Mouse (Mus musculus) Patski (cell line): ENCODE data around the gene Wdr46. TPM values are rescaled to one million over a fixed set of nuclear protein-coding genes. Genes with fewer than 3 reads are reported as not detected.
A peak's percentile ranks its signal among the peaks of the same experiment; 100 is the strongest.
"Not testable (repeated sequence)": the region's sequence is repeated elsewhere in the genome, so short reads cannot be mapped to it uniquely, and the experiment has no call there.

Experiments used
- ATAC-seq: fragments of 100-300 bp; one replicate; pipeline ENCODE4 v1.8.0; 2021
- CTCF ChIA-PET: fragments of 350-600 bp; sonication (Branson Sonifier 250); formaldehyde crosslinking; loops from one replicate; lab custom pipeline; 2022; ENCODE audit warnings: inconsistent platforms; lab: Charles Lee
- POLR2A ChIA-PET: fragments of 350-600 bp; sonication (Branson Sonifier 250); formaldehyde crosslinking; loops from one replicate; lab custom pipeline; 2022; ENCODE audit warnings: antibody characterized with exemption, inconsistent platforms; lab: Charles Lee
- DNase-seq: peaks from one replicate; pipeline ENCODE4 v3.0.0-alpha.2; 2011; ENCODE audit warnings: low read depth, low spot score
- H3K27me3 ChIP-seq: fragments of 371-371 bp; one replicate; pipeline ENCODE4 v1.5.1; 2021
- CTCF ChIP-seq: fragments of 100-300 bp; IDR thresholded peaks from one replicate; pipeline ENCODE4 v1.5.1; 2021
- in situ Hi-C: fragments of 300-500 bp; cut with MboI; formaldehyde crosslinking; loops from 3 replicates; pipeline ENCODE4 v1.11.1; 2018; ENCODE audit warnings: low pct_unique_long_range_greater_than_20kb, mixed read lengths
- polyA plus RNA-seq: library from polyadenylated mRNA; unstranded; gene quantifications from one replicate; pipeline ENCODE4 v1.2.3, GENCODE M21; 2021

Gene Wdr46
- polyA plus RNA-seq, 1 experiment from 2014 or later: 35.8 TPM

DNA sequence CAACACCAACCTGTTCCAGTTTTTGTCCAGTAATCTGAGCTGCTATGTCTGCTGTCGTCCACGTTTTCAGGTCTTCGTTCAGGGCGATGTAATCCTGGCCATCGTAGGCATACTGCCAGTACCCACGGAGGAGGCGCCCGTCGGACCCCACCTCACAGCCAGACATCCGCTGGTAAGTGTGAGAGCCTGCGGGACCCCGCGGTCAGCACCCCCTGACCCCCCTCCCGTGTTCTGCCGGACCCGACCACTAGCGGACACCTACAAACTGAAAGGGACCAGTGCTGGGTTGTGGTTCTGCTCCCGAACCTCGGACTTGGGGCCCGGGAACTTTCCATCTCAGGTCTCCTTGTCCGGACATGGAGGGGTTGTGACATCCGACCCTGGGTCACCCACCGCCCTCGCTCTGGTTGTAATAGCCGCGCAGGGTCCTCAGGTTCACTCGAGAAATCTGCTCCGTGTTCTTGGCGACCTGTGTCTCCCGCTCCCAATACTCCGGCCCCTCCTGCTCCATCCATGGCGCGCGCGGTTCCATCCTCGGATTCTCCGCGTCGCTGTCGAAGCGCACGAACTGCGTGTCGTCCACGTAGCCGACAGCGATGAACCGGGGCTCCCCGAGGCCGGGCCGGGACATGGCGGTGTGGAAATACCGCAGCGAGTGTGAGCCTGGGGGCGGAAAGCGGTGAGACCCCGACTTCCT lies 37.5 kb downstream of the Wdr46 start:
- ChIA-PET POLR2A (no interaction called here), CTCF (interaction anchor here (1.0 kb wide), 1 partner anchor 14 kb away, joined by 3 read pairs; no protein-coding TSS in a partner anchor)
- peaks cover 9% of the 10 kb centered on the region for H3K27me3 ChIP-seq
- TF ChIP-seq CTCF: no peak
- DNase-seq: no peak
- ATAC-seq: no peak
- in situ Hi-C loops: no loop called here

DNA sequence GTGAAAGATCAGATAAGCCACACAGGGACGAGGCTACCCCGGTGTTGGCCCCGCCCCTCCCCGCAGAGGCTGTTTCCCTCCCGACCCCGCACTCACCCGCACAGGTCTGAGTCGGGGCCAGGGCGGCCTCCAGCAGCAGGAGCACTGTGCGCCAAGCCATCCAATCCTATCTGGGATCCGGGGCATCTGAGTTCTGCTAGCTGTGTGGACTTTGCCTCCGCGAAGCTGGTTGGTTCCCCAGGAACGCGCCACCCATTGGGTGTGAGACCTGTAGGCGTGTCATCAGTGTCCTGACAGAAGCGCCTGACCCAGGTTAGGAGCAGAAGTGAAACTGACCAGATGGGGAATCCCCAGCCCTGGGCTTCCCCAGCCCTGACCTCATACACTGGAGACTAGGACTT lies 38.2 kb downstream of the Wdr46 start:
- in situ Hi-C loops: no loop called here
- ATAC-seq (peak; percentile 69), DNase-seq (no peak)
- peaks cover 10% of the 10 kb centered on the region for H3K27me3 ChIP-seq
- POLR2A ChIA-PET: no interaction called here
- CTCF ChIA-PET: interaction anchor here (1.0 kb wide), 1 partner anchor 14 kb away, joined by 3 read pairs; no protein-coding TSS in a partner anchor
- TF ChIP-seq CTCF: no peak

DNA sequence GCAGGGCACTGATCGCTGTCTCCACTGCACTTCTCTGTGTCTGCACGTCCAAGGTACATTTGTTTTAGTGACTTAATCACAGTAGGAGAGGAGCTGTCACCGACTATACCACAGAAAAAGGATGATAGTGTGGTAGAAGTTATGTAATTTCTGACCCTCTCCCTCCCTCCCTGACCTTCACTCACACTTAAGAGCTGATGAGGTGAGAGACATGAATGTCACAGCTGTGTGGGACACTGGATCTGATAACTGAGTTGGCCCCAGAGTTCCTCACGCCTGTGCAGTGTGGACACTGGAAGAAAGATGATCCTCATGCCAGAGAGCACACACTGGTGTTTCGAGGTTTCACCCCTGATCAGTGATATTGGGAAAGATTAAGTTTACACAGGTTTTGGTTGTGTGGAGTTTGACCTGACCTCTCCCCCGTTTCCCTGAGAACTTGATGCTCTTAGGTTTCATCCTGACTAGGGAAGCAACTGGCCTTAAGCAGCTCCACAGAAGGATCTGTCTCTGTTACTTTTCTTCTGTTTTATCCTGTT lies 39.1 kb downstream of the Wdr46 start:
- DNase-seq: no peak
- H3K27me3 ChIP-seq: peaks cover 18% of the 10 kb centered on the region
- in situ Hi-C loops: no loop called here
- CTCF ChIA-PET: interaction anchor here (1.8 to 6.2 kb wide), 2 partner anchors 10 to 13 kb away, joined by 7 to 37 read pairs; no protein-coding TSS in a partner anchor
- POLR2A ChIA-PET: no interaction called here
- no peak for TF ChIP-seq CTCF
- ATAC-seq: no peak

DNA sequence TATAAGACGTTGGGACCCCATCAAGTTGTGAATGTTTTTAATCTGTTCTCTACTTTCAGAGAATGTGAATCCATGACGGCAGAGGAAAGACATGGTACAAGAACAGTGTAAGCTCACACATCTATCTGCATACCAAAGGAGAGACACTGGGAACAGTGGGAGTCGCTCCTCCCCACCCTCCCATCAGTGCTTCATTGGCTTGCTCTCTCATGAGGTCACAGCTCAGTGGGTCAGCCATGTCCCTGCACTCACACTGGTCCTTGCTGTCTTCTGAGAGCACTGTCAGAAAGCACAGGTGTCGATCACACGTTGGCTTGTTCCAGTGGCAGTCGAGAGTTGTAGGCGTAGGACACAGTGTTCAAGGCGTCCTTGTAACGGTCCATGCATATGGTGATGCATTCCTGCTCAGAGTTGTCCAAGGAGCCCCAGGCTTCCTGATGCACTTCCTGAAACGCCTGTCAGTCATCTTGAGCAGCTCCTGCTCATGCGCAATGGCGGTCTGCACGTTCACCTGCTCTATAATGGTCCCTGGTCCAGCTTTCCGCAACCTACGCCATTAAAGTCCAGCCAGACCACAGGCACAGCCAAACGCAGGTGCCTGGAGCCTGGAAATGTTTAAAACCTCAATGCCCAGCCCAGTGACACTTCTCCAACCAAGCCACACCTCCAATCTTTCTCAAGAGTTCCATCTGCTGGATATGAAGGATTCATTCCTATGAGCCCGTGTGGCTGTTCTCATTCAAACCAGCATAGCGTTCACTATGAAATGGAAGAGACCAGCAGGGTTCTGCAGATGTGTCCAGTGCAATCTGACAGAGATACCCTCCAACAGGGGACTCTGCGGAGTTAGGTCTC lies 39.9 kb downstream of the Wdr46 start:
- DNase-seq: no peak
- no peak for TF ChIP-seq CTCF
- peaks cover 18% of the 10 kb centered on the region for H3K27me3 ChIP-seq
- in situ Hi-C loops: no loop called here
- CTCF ChIA-PET: interaction anchor here (1.1 to 6.2 kb wide), 3 partner anchors 8 to 12 kb away, joined by 3 to 37 read pairs (median 7); no protein-coding TSS in a partner anchor
- no peak for ATAC-seq
- POLR2A ChIA-PET: no interaction called here

DNA sequence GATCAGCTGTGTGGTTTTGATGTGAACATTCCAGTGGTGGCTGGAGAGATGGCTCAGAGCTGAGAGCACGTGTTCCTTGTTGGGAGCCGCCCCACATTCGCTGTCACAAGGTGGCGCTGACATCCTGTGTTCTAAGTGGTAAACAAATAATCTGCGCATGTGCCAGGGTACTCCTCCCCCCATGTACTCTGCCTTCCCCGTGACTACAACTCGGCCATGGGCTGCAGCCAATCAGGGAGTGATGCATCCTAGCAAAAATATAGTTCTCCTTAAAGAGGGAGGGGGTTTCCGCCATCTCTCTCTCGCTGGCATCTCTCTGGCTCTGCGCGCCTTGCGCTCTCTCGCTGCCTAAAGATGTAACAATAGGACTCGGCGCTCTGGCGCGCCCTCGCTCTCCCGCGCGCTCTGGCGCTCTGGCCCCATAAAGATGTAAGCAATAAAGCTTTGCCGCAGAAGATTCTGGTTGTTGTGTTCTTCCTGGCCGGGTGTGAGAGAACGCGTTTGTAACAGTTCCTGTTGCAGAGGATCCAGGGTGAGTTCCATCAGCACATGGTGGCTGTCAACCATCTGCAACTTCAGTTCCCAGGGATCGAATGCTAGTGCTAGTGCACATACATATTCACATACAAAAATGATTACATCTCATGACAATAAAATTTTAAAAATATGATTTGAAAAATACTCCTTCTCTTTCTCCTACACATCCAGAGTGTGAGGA lies 40.9 kb downstream of the Wdr46 start:
- in situ Hi-C loops: not testable (repeated sequence)
- CTCF ChIA-PET: interaction anchor here (1.1 to 6.2 kb wide), 5 partner anchors 9 to 12 kb away, joined by 3 to 37 read pairs (median 15); no protein-coding TSS in a partner anchor

DNA sequence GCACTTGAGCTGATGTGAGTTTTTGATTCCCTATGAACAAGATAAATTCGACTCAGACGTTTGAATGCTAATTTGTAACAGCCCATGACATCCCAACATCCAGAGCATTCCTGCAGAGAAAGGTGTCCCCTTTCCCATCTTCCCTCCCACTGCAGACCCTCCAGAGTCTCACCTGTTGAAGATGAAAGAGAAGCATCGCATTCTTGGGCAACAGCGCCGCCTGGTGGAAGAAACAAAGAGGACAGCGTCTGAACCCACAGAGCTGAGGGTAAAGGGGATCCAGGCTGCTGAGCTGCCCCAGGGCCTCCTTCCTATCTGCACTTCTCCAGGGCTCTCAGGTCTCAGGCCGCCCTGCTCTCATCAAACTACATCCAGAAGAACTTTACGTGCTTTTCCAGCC lies 41.7 kb downstream of the Wdr46 start:
- POLR2A ChIA-PET, in situ Hi-C loops, ATAC-seq, DNase-seq: not testable (repeated sequence)
- CTCF ChIA-PET: interaction anchor here (0.9 to 6.2 kb wide), 5 partner anchors 10 to 23 kb away, joined by 3 to 37 read pairs (median 15); no protein-coding TSS in a partner anchor
- peak; percentile 79 for TF ChIP-seq CTCF
- peaks cover 25% of the 10 kb centered on the region for H3K27me3 ChIP-seq

More for the DNA sequence above, 40.9 kb downstream of the Wdr46 start:
- H3K27me3 ChIP-seq: peaks cover 23% of the 10 kb centered on the region
- POLR2A ChIA-PET, DNase-seq: not testable (repeated sequence)
- ATAC-seq: peak; percentile 65

DNA sequence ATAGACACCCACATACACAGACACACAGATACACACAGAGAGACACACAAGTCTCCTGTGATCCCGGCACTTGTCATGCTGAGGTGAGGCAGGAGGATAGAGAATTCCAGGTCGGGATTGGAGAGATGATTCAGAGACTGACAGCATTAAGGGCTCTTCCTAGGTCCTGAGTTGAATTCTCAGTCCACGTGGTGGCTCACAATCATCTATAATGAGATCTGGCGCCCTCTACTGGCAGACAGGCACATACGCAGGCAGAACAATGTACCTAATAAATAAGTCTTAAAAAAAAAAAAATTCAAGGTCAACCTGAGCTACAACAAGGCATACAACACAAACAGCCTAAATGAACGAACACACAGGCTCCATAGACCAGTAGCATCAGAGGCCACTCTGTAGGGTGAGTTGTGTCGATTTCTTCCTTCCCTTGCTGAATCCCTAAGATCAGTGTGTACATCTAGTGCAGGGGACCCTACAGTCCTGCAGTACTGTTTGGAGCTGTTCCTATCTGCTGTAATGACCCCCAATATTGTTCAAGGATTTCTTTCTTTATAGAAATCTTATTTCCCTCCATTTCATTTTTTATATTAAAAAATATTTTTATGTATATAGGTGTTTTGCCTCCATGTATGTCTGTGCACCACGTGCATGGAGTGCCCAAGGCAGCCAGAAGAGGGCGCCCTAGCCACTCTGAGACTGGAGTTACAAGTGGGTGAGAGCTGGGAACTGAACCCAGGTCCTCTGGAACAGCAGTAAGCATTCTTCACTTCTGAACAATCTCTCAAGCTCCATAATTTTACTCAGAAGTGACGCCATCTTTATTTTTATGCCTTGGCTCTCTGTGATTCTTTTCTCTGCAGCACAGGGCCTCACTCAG lies 51.6 kb downstream of the Wdr46 start:
- in situ Hi-C loops: no loop called here
- peak; percentile 79 for TF ChIP-seq CTCF
- POLR2A ChIA-PET: no interaction called here

DNA sequence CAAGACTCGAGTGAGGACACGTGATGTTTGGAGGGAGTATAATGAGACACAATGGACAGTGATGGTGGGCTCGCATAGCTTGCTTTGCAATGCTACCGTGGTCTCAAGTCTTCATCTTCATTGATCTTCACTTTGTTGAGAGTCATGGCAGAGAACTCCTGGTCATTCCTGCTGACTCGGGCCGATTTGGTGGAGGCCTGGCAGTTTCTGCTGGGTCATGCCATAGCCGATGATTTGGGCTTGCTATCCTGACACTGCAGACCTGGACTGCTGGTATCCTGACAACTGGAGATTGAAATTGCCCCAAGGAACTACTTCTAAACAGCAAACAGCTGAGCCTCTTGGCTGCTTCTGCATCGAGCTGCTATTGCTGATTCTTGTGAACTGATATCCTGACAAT lies 54.5 kb downstream of the Wdr46 start:
- peaks cover 7% of the 10 kb centered on the region for H3K27me3 ChIP-seq
- in situ Hi-C loops: no loop called here
- DNase-seq: no peak
- no peak for ATAC-seq
- ChIA-PET POLR2A (no interaction called here), CTCF (interaction anchor here (1.1 to 3.8 kb wide), 2 partner anchors 9 to 12 kb away, joined by 4 to 23 read pairs; no protein-coding TSS in a partner anchor)
- no peak for TF ChIP-seq CTCF

More for the DNA sequence above, 51.6 kb downstream of the Wdr46 start:
- H3K27me3 ChIP-seq: peaks cover 22% of the 10 kb centered on the region
- CTCF ChIA-PET: interaction anchor here (0.7 to 3.8 kb wide), 11 partner anchors 9 to 26 kb away, joined by 3 to 23 read pairs (median 5); no protein-coding TSS in a partner anchor
- DNase-seq (no peak), ATAC-seq (peak; percentile 71)

DNA sequence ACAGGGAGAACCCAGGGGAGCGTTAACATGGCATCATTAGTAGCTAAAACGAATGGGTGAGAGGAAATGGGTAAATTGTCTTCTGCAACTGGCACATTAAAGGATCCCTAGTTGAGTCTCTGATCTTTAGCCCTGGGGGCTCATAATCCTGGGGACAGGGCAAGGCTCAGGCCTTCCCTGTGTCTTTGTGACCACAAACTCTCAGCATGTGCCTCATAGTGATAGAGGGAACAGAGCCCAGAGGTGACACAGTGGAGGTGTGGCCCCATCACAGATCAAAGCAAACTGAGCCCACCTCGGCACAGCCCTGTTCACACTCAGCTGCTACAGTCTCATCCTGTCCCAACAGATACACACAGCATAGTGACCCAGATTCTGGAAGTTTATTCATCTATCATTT lies 55.2 kb downstream of the Wdr46 start:
- ATAC-seq: no peak
- in situ Hi-C loops: no loop called here
- H3K27me3 ChIP-seq: peaks cover 7% of the 10 kb centered on the region
- TF ChIP-seq CTCF: no peak
- POLR2A ChIA-PET: no interaction called here
- CTCF ChIA-PET: interaction anchor here (1.1 kb wide), 1 partner anchor 8 kb away, joined by 4 read pairs; no protein-coding TSS in a partner anchor
- DNase-seq: no peak

DNA sequence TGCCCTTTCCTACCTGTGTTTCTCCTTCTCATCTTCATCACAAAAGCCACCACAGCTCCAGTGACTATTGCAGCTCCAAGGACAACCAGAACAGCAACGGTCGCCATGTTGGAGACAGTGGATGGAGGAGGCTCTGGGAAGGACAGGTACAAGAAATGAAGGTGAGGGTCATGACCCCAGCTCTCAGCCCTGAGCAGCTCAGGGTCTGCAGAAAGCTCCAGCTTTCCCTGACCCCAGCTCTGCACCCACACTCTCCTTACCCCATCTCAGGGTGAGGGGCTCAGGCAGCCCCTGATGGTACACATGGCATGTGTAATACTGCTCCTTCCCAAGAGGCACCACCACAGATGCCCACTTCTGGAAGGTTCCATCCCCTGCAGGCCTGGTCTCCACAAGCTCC lies 56.6 kb downstream of the Wdr46 start:
- ATAC-seq, DNase-seq, H3K27me3 ChIP-seq, POLR2A ChIA-PET, in situ Hi-C loops, CTCF ChIA-PET: not testable (repeated sequence)

DNA sequence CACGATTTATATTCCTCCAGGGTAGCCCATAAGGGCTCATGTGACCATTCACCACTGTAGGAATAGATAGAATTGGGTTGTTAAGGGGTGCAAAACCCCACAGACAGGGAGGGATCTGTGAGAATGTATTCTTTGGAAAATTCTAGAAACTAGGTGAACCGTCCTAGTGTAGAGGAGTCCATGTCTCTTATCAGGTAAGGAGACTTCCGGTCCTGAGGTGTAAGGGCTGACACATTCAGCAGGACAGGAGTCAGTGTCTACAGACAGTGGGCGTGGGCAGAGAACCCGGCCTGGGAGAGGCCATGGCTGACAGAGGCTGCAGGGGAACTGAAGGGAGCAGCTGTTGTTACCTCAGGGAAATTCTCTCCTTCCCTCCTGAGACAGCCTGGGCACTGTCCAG lies 58.2 kb downstream of the Wdr46 start:
- in situ Hi-C loops, H3K27me3 ChIP-seq, DNase-seq, POLR2A ChIA-PET, CTCF ChIA-PET, ATAC-seq: not testable (repeated sequence)
